Mouse (Mus musculus) splenic B cell, adult 2 months (primary cell): Measurements from ENCODE around the gene Gm49325.

Source experiments
- DNase-seq: peaks from one replicate; pipeline ENCODE4 v3.0.0-alpha.2; 2011; ENCODE audit warnings: low read depth, low spot score
- H3K27me3 ChIP-seq: 2 replicates; pipeline ENCODE4 v1.6.1; 2012; ENCODE audit warnings: mild to moderate bottlenecking, low read length, moderate library complexity, mixed read lengths; ENCODE audit not compliant: control insufficient read depth, poor library complexity, insufficient read depth, severe bottlenecking
- H3K36me3 ChIP-seq: 2 replicates; pipeline ENCODE4 v1.6.1; 2012; ENCODE audit warnings: mild to moderate bottlenecking, low read length, moderate library complexity, mixed read lengths; ENCODE audit not compliant: control insufficient read depth, poor library complexity, insufficient read depth, severe bottlenecking

Gm49325 gene

GRCm38 (mm10) chr10:77581408-77582284, 24.4 kb upstream of the Gm49325 start, which contains the start of gene Pttg1ip:
TSS of gene Pttg1ip (plus strand) at chr10:77581720.
- DNase-seq: peak; percentile 99
- no peaks in the 10 kb centered on the region for H3K36me3 ChIP-seq
- H3K27me3 ChIP-seq: no peaks in the 10 kb centered on the region

GRCm38 (mm10) chr10:77582285-77582618, 23.7 kb upstream of the Gm49325 start:
- DNase-seq: no peak
- no peaks in the 10 kb centered on the region for H3K27me3 ChIP-seq
- no peaks in the 10 kb centered on the region for H3K36me3 ChIP-seq

GRCm38 (mm10) chr10:77583795-77584422, 22.1 kb upstream of the Gm49325 start:
- H3K36me3 ChIP-seq: no peaks in the 10 kb centered on the region; the same call in 1 of the 2 replicates
- DNase-seq: no peak
- H3K27me3 ChIP-seq: no peaks in the 10 kb centered on the region

- H3K36me3 ChIP-seq: peaks cover 4% of the 10 kb centered on the region; the same call in 1 of the 2 replicates
- no peaks in the 10 kb centered on the region for H3K27me3 ChIP-seq
- DNase-seq: no peak
Observed at GRCm38 (mm10) chr10:77586637-77587036, 19.4 kb upstream of the Gm49325 start.

- no peaks in the 10 kb centered on the region for H3K27me3 ChIP-seq
- H3K36me3 ChIP-seq: peaks cover 4% of the 10 kb centered on the region; the same call in 1 of the 2 replicates
- no peak for DNase-seq
Observed at GRCm38 (mm10) chr10:77587091-77587775, 18.8 kb upstream of the Gm49325 start.

- H3K36me3 ChIP-seq: peaks cover 4% of the 10 kb centered on the region; the same call in 1 of the 2 replicates
- no peak for DNase-seq
Observed at GRCm38 (mm10) chr10:77588036-77588435, 18.0 kb upstream of the Gm49325 start.

GRCm38 (mm10) chr10:77589117-77589516, 16.9 kb upstream of the Gm49325 start:
- no peak for DNase-seq
- no peaks in the 10 kb centered on the region for H3K27me3 ChIP-seq
- H3K36me3 ChIP-seq: peaks cover 4% of the 10 kb centered on the region

More at GRCm38 (mm10) chr10:77588036-77588435, 18.0 kb upstream of the Gm49325 start:
- no peaks in the 10 kb centered on the region for H3K27me3 ChIP-seq

GRCm38 (mm10) chr10:77589749-77590148, 16.2 kb upstream of the Gm49325 start:
- Histone ChIP-seq H3K27me3 (no peaks in the 10 kb centered on the region), H3K36me3 (peaks cover 8% of the 10 kb centered on the region)
- DNase-seq: no peak

GRCm38 (mm10) chr10:77590812-77591211, 15.2 kb upstream of the Gm49325 start:
- peak; percentile 86 for DNase-seq
- Histone ChIP-seq H3K27me3 (no peaks in the 10 kb centered on the region), H3K36me3 (peaks cover 8% of the 10 kb centered on the region)

- Histone ChIP-seq H3K36me3 (peaks cover 10% of the 10 kb centered on the region), H3K27me3 (no peaks in the 10 kb centered on the region)
- DNase-seq: no peak
Observed at GRCm38 (mm10) chr10:77591546-77591945, 14.5 kb upstream of the Gm49325 start.

- no peak for DNase-seq
- H3K27me3 ChIP-seq: no peaks in the 10 kb centered on the region
Observed at GRCm38 (mm10) chr10:77596060-77596459, 9.9 kb upstream of the Gm49325 start.

GRCm38 (mm10) chr10:77603021-77603420, 3.0 kb upstream of the Gm49325 start:
- Histone ChIP-seq H3K36me3 (no peaks in the 10 kb centered on the region; the same call in 1 of the 2 replicates), H3K27me3 (no peaks in the 10 kb centered on the region)
- no peak for DNase-seq

More at GRCm38 (mm10) chr10:77596060-77596459, 9.9 kb upstream of the Gm49325 start:
- H3K36me3 ChIP-seq: peaks cover 9% of the 10 kb centered on the region

- no peaks in the 10 kb centered on the region for H3K27me3 ChIP-seq
- H3K36me3 ChIP-seq: no peaks in the 10 kb centered on the region
- peak; percentile 41 for DNase-seq
Observed at GRCm38 (mm10) chr10:77604111-77604510, 1.9 kb upstream of the Gm49325 start.

GRCm38 (mm10) chr10:77604958-77605357, 1.0 kb upstream of the Gm49325 start:
- Histone ChIP-seq H3K27me3 (no peaks in the 10 kb centered on the region), H3K36me3 (no peaks in the 10 kb centered on the region)
- no peak for DNase-seq

GRCm38 (mm10) chr10:77605368-77605767, 629 bp upstream of the Gm49325 start:
- DNase-seq: peak; percentile 77
- no peaks in the 10 kb centered on the region for H3K36me3 ChIP-seq
- no peaks in the 10 kb centered on the region for H3K27me3 ChIP-seq
